Mouse (Mus musculus): ENCODE data around the gene Satb2.

Satb2 gene

GRCm38 (mm10) chr1:56930096-56930495 is 48.4 kb downstream of the Satb2 start:
- no peak for DNase-seq (ENCODE audit: low read depth, low spot score)

GRCm38 (mm10) chr1:56928731-56929130 is 49.7 kb downstream of the Satb2 start:
- DNase-seq (ENCODE audit: low read depth, low spot score) = no peak

DNA sequence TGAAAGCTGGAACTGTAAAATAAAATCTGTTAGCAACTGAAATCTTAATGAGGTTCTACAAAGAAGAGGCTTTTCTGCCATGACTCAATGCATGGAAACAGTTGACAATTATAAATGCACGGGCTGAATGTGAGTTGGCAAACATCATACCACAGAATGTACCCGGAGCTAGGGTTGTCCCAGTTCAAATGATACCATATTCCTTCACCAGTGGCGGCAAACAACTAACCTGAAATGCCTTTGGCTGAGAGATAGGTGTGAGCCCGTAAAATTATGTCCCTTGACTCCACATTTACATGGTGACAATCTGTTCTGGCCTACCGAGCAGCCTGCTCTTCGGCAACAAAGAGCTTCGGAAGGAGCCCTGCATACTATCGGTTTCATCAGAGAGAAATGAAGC is 58.0 kb downstream of the Satb2 start:
- DNase-seq (ENCODE audit: low read depth, low spot score) = no peak

DNA sequence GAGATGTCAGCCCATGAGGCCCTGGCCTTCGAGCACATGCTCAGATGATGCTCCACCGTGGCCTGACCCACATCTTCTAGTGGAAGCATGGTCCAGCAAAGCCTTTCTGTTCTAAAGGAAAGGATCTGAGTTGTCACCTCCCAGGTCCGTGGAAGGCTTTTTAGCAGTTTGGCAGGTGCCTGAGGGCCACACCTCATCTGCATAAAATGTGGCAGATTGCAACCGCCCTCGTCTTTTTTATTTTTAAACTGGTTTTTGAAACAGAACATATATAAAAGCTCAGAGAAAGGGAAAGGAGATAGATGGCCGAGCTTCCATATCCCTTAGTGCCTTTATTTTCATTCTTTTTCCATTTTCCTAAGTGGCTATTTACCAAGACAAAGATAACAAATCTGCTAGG is 64.2 kb downstream of the Satb2 start:
- no peak for DNase-seq (ENCODE audit: low read depth, low spot score)

DNA sequence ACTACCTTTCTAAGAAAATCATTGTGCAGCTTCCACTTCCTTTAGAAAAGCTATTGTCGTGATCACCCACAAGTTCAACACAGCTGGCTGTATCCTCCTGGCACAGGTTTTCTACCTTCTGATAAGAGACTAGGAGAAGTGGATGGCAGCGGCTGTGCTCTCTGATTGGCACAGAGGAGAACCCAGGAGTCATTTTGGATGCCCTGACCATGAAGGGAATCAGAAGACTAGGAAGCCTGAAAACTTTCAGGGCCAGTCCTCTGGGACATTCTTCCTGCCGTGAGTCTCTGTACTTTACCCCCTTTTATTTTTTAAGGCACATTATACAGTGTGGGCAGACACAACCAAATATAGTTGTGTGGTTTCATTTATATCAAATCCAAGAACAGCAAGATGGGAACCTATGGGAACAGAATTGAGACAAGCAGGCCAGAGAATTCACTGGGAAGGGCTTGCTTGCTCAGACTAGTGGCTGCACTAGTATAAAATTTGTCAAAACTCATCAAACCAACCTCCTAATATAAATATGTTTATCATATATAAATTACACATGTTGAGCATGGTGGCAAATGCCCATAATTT is 77.7 kb downstream of the Satb2 start:
- DNase-seq (ENCODE audit: low read depth, low spot score) = no peak

GRCm38 (mm10) chr1:56900187-56900586 is 78.3 kb downstream of the Satb2 start:
- no peak for DNase-seq (ENCODE audit: low read depth, low spot score)

DNA sequence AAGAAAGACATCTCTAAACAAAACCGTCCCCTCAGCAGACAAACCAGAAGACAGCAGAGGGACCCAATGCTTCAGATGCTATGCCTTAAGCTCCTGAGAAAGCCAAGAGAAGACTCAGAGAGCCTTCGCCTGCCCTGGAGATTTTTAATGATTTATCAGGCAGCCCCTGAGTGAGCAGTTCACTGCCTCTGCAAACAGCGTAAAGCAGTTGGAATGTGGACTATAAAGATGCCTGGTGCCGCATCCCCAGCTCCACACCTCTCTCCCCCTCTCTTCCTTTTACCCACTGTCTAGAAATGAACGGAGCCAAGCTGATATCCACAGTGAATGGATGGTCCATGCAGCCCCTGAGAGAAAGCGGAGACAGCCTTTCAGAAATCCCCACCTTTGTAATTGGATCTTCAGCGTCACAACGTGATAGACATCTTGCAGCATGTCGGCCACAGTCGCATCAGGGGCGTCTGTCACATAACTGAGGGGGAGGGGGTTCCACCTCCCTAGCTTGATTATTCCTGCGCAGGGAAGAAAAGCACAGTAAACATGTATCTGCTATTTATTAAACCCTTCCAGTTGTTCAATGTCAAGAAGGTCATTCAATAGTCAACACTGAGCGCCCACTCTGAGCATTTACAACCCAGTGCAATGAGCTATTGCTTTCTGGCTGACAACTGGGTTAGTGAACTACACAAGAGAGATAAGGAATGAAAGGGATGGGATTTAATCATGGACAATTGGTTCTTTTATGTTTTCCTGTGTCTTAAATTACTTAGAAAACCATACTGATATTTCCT is 79.6 kb downstream of the Satb2 start:
- DNase-seq (ENCODE audit: low read depth, low spot score) = no peak

DNA sequence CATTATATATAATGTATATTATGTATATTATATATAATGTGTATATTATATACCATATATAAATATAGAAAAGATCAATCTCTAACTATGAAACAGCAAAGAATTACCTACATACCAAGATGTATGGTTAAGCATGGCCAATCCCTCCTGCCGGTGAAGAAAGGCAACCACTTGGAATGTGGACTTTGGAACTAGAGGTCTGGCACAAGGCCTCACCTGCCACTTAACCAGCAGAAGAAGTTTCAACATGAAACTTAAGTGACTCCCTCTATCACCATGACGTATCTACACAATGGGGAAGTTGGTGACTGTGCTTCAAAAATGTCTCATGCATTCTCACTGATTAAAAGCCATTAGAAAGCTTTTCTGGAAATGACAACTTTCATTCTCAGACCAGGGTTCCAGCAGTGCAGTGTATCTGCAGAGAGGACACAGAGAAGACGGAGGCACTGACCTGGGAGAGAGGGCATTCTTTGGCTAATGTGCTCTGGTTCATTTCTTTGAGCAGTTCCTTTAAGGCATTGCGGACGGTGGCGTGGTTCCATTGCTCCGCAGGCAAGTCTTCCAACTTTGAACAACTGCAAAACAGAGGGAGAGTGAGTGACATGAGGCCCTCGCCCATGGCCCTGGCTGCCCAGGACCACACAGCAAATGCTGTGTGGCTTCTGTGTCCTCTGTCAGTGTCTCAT is 80.8 kb downstream of the Satb2 start:
- DNase-seq (ENCODE audit: low read depth, low spot score) = no peak

- no peak for DNase-seq (ENCODE audit: low read depth, low spot score)
These were observed 81.8 kb downstream of the Satb2 start for GRCm38 (mm10) chr1:56896670-56897069.

GRCm38 (mm10) chr1:56892766-56893165 is 85.7 kb downstream of the Satb2 start:
- DNase-seq (ENCODE audit: low read depth, low spot score) = no peak

- DNase-seq (ENCODE audit: low read depth, low spot score) = no peak
These were observed 89.5 kb downstream of the Satb2 start for GRCm38 (mm10) chr1:56888939-56889338.

DNA sequence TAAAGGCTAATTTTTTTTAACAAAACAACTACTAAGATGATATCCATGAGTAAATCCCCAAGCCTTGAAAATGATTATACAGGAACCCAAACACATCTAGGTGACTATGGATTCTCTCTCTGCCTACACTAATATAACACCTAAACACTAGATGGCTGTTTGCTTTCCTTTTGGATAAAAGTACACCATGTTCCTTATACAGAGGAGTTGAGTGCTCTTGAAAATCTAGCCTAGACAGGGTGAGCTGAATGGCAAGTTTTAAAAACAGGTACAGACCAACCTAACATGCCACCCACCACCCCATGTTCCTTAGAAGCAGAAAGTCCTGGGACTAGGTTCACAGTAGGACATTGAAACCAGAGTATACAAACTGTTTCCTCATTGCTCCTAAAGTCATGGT is 90.9 kb downstream of the Satb2 start:
- no peak for DNase-seq (ENCODE audit: low read depth, low spot score)

DNA sequence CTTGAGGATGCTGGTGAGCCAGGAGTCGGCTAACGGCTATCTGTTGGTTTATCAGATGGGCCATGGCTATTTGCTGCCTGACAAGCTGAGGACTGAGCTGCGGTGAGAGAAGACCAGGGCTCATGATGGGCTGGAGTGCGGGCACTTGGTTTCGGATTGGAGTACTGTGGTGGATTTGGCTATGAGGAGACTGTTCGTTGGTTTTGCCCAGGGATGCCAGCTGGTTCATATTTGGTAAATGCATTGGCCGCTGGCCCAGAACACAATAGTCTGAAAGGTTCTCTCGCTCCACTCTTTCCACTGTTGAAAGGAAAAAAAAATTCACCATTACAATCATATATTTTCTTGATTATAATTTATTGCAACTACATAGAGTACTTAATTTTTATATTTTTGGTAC is 107.0 kb downstream of the Satb2 start:
- no peak for DNase-seq (ENCODE audit: low read depth, low spot score)

DNA sequence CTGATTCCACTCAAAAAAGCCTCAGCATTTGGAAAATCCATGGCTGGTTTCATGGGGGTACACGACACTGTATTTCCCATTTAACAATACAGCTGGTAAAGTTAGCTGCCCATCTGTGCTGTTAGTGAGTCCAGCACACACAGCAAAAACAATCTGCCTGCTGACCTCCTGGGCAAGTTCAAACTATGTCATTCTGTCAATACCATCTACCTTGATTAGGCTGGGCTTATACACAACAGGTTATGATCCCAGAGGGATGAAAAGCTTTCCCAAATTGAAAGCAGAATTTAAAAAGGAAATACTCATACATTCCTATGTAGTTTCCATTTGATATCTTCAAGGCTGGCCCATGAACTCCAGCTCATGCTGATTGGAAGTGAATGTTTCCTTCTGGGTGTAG is 113.2 kb downstream of the Satb2 start:
- DNase-seq (ENCODE audit: low read depth, low spot score) = peak; percentile 34

- peak; percentile 34 for DNase-seq (ENCODE audit: low read depth, low spot score)
These were observed 115.7 kb downstream of the Satb2 start for GRCm38 (mm10) chr1:56862799-56863198.

DNA sequence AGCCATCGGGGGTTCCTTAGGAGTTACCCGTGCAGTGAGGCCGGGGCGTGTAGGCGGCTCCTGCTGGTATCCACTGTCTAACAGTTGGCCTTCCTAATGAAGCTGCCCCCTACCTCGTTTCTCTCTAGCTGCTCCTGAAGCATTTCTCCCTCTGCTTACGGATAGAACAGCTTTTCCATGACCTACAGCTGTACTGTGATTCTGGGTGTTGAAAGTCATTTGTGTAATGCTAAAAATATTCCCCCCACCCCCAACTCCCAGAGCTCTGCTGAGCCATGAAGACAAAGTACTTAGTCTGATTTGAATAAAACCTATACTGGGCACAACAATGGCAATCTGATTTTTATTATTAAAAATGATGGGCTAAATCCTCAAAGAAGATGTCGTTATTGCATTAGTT is 121.2 kb downstream of the Satb2 start:
- DNase-seq (ENCODE audit: low read depth, low spot score) = no peak

DNA sequence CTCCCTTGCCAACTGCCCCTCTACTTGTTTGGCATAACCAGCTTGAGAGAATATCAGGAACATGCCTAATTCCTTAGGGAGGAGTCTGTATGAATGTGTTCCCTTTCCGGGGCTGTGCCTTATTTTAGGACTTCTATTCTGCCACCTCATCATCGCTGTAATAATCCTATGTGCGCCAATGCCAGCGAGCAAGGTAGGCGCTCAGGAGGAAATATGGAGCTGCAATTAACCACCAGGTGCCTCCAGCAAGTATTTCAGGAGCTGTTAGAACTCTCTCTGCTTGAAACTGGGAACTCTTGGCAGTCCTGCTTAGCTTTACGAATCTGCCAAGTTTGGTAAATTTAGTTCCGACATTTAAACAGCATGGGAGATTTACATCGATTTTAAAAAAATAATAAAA is 128.0 kb downstream of the Satb2 start:
- DNase-seq (ENCODE audit: low read depth, low spot score) = no peak

GRCm38 (mm10) chr1:56846358-56846757 is 132.1 kb downstream of the Satb2 start:
- no peak for DNase-seq (ENCODE audit: low read depth, low spot score)

DNA sequence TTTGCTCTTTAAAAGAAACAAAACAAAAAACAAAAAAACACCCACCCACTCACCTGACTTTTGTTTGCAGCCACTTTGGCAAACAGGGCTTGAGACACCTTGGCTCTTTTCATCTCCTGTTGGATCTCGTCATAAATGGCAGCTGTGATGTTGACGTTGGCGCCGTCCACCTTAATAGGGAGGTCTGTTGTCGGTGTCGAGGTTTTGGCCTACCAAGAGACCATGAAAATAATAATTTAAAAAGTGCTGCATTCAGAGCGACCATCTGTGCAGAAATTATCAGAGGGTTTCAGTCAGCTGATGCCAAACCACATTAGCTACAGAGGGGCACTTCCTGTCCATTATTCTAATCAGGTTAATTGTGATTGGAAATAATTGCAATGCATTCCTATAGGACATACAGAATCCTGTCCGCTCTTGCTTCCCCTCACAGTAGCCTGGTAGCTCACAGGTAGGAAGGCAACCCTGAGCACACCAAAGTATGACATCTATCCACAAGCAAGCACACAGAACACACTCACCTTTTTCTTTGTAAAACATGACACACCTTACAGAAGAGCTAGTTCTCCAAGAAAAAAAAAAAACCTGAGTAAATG is 132.8 kb downstream of the Satb2 start:
- DNase-seq (ENCODE audit: low read depth, low spot score) = no peak

- DNase-seq (ENCODE audit: low read depth, low spot score) = no peak
These were observed 133.7 kb downstream of the Satb2 start for GRCm38 (mm10) chr1:56844551-56845330.

DNA sequence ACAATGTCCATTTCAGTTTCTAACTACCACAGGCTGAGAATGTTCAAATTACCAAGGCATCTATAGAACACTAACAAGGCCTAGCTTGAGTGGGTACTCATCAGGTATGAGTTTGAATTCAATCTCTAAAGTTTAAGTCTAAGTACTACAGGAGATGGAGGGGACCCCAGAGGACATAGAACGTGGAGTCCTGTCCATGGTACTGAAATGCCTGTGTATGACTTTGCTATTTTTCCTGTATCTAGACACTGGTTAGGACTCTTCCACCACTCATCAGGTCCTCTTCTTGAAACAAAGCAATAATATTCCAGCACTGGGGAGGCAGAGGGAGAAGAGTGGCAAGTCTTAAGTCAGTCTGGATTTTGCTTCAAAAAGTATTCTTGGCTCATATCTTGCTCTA is 139.5 kb downstream of the Satb2 start:
- peak; percentile 56 for DNase-seq (ENCODE audit: low read depth, low spot score)
